Mouse (Mus musculus) stomach, embryonic 15.5 days (tissue): ENCODE data around the gene Gm21969. TPM values are rescaled to one million over a fixed set of nuclear protein-coding genes. Genes with fewer than 3 reads are reported as not detected.

ENCODE experiments used
- ATAC-seq: fragments of 200-750 bp; cut with Nextera tagmentation; 2 replicates; pipeline ENCODE4 v1.8.0; 2017; ENCODE audit warnings: low read depth, moderate number of reproducible peaks, moderate TSS enrichment; ENCODE audit not compliant: insufficient read depth, low FRiP score
- H3K27ac ChIP-seq: fragments of 300-500 bp; sonication (generic); 2 replicates; pipeline ENCODE4 v1.5.1; 2015; ENCODE audit warnings: mild to moderate bottlenecking, inconsistent platforms
- H3K27me3 ChIP-seq: fragments of 300-500 bp; sonication (generic); replicated peaks from 2 replicates; pipeline ENCODE4 v1.6.1; 2015; ENCODE audit warnings: inconsistent platforms
- H3K36me3 ChIP-seq: fragments of 300-500 bp; sonication (generic); 2 replicates; pipeline ENCODE4 v1.6.1; 2015; ENCODE audit warnings: inconsistent platforms
- H3K4me1 ChIP-seq: fragments of 300-500 bp; sonication (generic); 2 replicates; pipeline ENCODE4 v1.6.1; 2015; ENCODE audit warnings: inconsistent platforms
- H3K4me2 ChIP-seq: fragments of 300-500 bp; sonication (generic); 2 replicates; pipeline ENCODE4 v1.6.1; 2015; ENCODE audit warnings: mild to moderate bottlenecking, inconsistent platforms
- H3K4me3 ChIP-seq: fragments of 300-500 bp; sonication (generic); replicated peaks from 2 replicates; pipeline ENCODE4 v1.5.1; 2015; ENCODE audit warnings: inconsistent platforms
- H3K9ac ChIP-seq: fragments of 300-500 bp; sonication (generic); 2 replicates; pipeline ENCODE4 v1.6.1; 2015; ENCODE audit warnings: inconsistent platforms
- H3K9me3 ChIP-seq: fragments of 300-500 bp; sonication (generic); 2 replicates; pipeline ENCODE4 v1.6.1; 2016; ENCODE audit warnings: inconsistent platforms
- WGBS: fragments of 180-500 bp; shearing (Covaris S2); methylation state at CpG from one replicate; pipeline ENCODE4 v1.1.7; 2015; 5-methylcytosine and 5-hydroxymethylcytosine counted together
- polyA plus RNA-seq: library from polyadenylated mRNA; unstranded; fragments of >200 nt; fragmentation: Nextera tagmentation; extraction: Ambion mirVana; gene quantifications from 2 replicates; pipeline ENCODE4 v1.2.1, GENCODE M21; 2015

The Gm21969 gene
- not detected in 2 replicates for polyA plus RNA-seq

GRCm38 (mm10) chr4:139602357-139603244, at the start of gene Gm21969:
Gene Gm21969, plus strand, starts transcription at chr4:139603186.
- peak within 1 kb of the TSS; percentile 32; the same call in 1 of the 2 replicates for H3K4me2 ChIP-seq
- ATAC-seq = no peak
- H3K4me1 ChIP-seq = peaks cover 44% of the 10 kb centered on the region

DNA sequence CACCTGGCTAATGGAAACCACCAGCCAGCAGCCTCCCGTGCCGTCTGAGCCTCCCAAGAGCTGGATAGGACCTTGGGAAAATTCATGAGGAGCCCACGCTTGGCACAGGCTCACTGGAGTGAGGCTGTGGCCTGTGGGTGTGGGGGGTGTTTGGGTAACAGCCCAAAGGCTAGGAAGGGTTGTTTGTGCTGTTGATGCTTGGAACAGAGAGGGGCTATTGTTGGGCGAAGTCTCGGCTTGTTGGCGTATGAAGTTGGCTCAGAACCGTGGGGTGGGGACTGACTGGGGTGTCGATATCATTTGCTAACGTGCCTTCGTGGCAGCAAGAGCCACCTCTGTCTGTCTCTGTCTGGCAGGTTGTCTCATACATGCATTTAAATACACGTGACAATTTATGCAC, 47.8 kb upstream of the Gm21969 start:
- ATAC-seq = no peak
- no peaks in the 10 kb centered on the region for H3K4me1 ChIP-seq
- H3K4me2 ChIP-seq = no peak overlapping the region
- no peaks in the 10 kb centered on the region for H3K27me3 ChIP-seq
- H3K36me3 ChIP-seq = no peaks in the 10 kb centered on the region
- H3K27ac ChIP-seq = no peak overlapping the region
- no peak overlapping the region for H3K9ac ChIP-seq
- H3K4me3 ChIP-seq = no peak overlapping the region
- H3K9me3 ChIP-seq = no peaks in the 10 kb centered on the region
- WGBS = 80% methylated on average over 11 of the region's 11 CpGs

More at GRCm38 (mm10) chr4:139602357-139603244, at the start of gene Gm21969:
- Histone ChIP-seq H3K36me3 (0 out of 2 replicates have a peak, but pooled peaks cover 7% of the 10 kb centered on the region), H3K9me3 (no peaks in the 10 kb centered on the region), H3K4me3 (no peak within 1 kb of the TSS), H3K27ac (peak within 1 kb of the TSS; percentile 84), H3K27me3 (no peaks in the 10 kb centered on the region), H3K9ac (no peak within 1 kb of the TSS)
- WGBS = 48% methylated on average over 14 of the region's 14 CpGs

DNA sequence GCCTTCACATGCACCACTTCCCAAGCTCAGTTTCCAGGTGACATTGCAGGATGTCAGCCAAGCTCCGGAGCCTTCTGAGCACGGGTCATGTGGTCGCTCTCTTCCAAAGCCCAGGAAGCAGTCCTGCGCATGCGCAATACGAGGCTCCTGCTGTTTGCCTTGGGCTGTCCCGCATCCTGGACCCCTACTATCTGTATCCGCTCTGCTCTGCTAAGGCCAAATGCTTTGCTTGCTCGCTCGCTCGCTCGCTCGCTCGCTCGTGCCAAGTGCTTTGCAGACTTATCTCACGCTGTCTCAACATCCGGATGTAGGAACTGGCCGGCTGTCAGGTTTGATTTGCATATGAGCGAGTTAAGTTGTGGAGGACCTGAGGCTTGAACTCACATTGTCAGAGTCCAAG, 47.0 kb upstream of the Gm21969 start:
- H3K36me3 ChIP-seq = no peaks in the 10 kb centered on the region
- 0 out of 2 replicates have a peak overlapping the region, but pooled peaks have one; percentile 19 for H3K4me2 ChIP-seq
- no peak for ATAC-seq
- H3K9ac ChIP-seq = no peak overlapping the region
- H3K4me1 ChIP-seq = no peaks in the 10 kb centered on the region
- no peaks in the 10 kb centered on the region for H3K27me3 ChIP-seq
- H3K27ac ChIP-seq = no peak overlapping the region
- H3K9me3 ChIP-seq = no peaks in the 10 kb centered on the region
- no peak overlapping the region for H3K4me3 ChIP-seq
- 64% methylated on average over 19 of the region's 19 CpGs for whole genome bisulfite sequencing

DNA sequence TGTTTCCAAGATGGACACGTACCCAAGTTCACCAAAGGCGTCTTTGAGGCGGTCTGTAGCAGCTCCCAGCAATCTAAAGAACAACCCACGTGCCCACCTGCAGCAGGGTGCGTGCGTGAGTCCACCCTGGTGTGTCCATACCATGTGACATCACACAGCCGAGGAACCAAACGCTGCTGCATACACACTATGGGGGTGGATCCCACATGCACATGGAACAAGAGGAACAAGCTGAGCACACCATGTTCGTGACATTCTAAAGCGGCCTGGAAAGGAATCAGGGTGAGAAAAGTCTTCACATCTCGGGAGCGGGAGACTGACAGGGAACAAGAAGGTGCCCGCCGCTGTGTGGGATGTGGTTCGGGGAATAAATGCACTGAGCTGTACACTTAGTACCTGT, 34.6 kb upstream of the Gm21969 start:
- ATAC-seq = no peak
- WGBS = 78% methylated on average over 15 of the region's 15 CpGs
- H3K27me3 ChIP-seq = no peaks in the 10 kb centered on the region
- no peak overlapping the region for H3K4me2 ChIP-seq
- no peak overlapping the region for H3K9ac ChIP-seq
- no peaks in the 10 kb centered on the region for H3K4me1 ChIP-seq
- no peak overlapping the region for H3K4me3 ChIP-seq
- no peaks in the 10 kb centered on the region for H3K36me3 ChIP-seq
- H3K9me3 ChIP-seq = no peaks in the 10 kb centered on the region
- no peak overlapping the region for H3K27ac ChIP-seq

- Histone ChIP-seq H3K27ac (no peak overlapping the region), H3K9ac (no peak overlapping the region), H3K4me2 (no peak overlapping the region), H3K4me3 (no peak overlapping the region), H3K4me1 (0 out of 2 replicates have a peak, but pooled peaks cover 8% of the 10 kb centered on the region), H3K9me3 (no peaks in the 10 kb centered on the region), H3K27me3 (no peaks in the 10 kb centered on the region), H3K36me3 (no peaks in the 10 kb centered on the region)
- ATAC-seq = no peak
- 72% methylated on average over 10 of the region's 10 CpGs for WGBS
Measured at GRCm38 (mm10) chr4:139570756-139571155, 32.2 kb upstream of the Gm21969 start.

- H3K9ac ChIP-seq = no peak overlapping the region
- WGBS = 81% methylated on average over 12 of the region's 12 CpGs
- H3K4me1 ChIP-seq = peaks cover 28% of the 10 kb centered on the region
- H3K9me3 ChIP-seq = no peaks in the 10 kb centered on the region
- H3K27me3 ChIP-seq = no peaks in the 10 kb centered on the region
- no peak for ATAC-seq
- no peaks in the 10 kb centered on the region for H3K36me3 ChIP-seq
- no peak overlapping the region for H3K27ac ChIP-seq
- 0 out of 2 replicates have a peak overlapping the region, but pooled peaks have one; percentile 97 for H3K4me2 ChIP-seq
- no peak overlapping the region for H3K4me3 ChIP-seq
Measured at GRCm38 (mm10) chr4:139572928-139573512, 30.0 kb upstream of the Gm21969 start.

GRCm38 (mm10) chr4:139574156-139574798, 28.7 kb upstream of the Gm21969 start:
- under 1% methylated on average over 52 of the region's 52 CpGs for WGBS
- ATAC-seq = peak; percentile 96
- no peaks in the 10 kb centered on the region for H3K36me3 ChIP-seq

GRCm38 (mm10) chr4:139574799-139575672, 27.9 kb upstream of the Gm21969 start:
- H3K9ac ChIP-seq = peak overlapping the region; percentile 90
- H3K4me3 ChIP-seq = peak overlapping the region; percentile 86
- peak; percentile 36 for ATAC-seq
- H3K4me2 ChIP-seq = peak overlapping the region; percentile 97
- under 1% methylated on average over 108 of the region's 111 CpGs for WGBS
- H3K9me3 ChIP-seq = no peaks in the 10 kb centered on the region
- no peaks in the 10 kb centered on the region for H3K36me3 ChIP-seq
- H3K27ac ChIP-seq = peak overlapping the region; percentile 87
- peaks cover 48% of the 10 kb centered on the region for H3K4me1 ChIP-seq
- H3K27me3 ChIP-seq = no peaks in the 10 kb centered on the region

More at GRCm38 (mm10) chr4:139574156-139574798, 28.7 kb upstream of the Gm21969 start:
- no peaks in the 10 kb centered on the region for H3K9me3 ChIP-seq
- H3K27ac ChIP-seq = peak overlapping the region; percentile 87
- H3K4me2 ChIP-seq = peak overlapping the region; percentile 97
- H3K27me3 ChIP-seq = no peaks in the 10 kb centered on the region
- peak overlapping the region; percentile 90 for H3K9ac ChIP-seq
- peaks cover 41% of the 10 kb centered on the region for H3K4me1 ChIP-seq
- peak overlapping the region; percentile 86 for H3K4me3 ChIP-seq

GRCm38 (mm10) chr4:139575673-139576003, 27.3 kb upstream of the Gm21969 start:
- Histone ChIP-seq H3K4me3 (peak overlapping the region; percentile 86), H3K4me1 (peaks cover 54% of the 10 kb centered on the region), H3K36me3 (no peaks in the 10 kb centered on the region), H3K4me2 (peak overlapping the region; percentile 97), H3K27me3 (no peaks in the 10 kb centered on the region), H3K27ac (peak overlapping the region; percentile 87; the same call in 1 of the 2 replicates), H3K9ac (peak overlapping the region; percentile 90), H3K9me3 (no peaks in the 10 kb centered on the region)
- ATAC-seq = no peak
- 10% methylated on average over 14 of the region's 14 CpGs for WGBS

GRCm38 (mm10) chr4:139576251-139576880, 26.6 kb upstream of the Gm21969 start:
- Histone ChIP-seq H3K9me3 (no peaks in the 10 kb centered on the region), H3K36me3 (no peaks in the 10 kb centered on the region), H3K4me3 (peak overlapping the region; percentile 86), H3K4me2 (peak overlapping the region; percentile 97), H3K4me1 (peaks cover 61% of the 10 kb centered on the region), H3K9ac (no peak overlapping the region), H3K27me3 (no peaks in the 10 kb centered on the region), H3K27ac (no peak overlapping the region)
- no peak for ATAC-seq
- 39% methylated on average over 14 of the region's 14 CpGs for WGBS

DNA sequence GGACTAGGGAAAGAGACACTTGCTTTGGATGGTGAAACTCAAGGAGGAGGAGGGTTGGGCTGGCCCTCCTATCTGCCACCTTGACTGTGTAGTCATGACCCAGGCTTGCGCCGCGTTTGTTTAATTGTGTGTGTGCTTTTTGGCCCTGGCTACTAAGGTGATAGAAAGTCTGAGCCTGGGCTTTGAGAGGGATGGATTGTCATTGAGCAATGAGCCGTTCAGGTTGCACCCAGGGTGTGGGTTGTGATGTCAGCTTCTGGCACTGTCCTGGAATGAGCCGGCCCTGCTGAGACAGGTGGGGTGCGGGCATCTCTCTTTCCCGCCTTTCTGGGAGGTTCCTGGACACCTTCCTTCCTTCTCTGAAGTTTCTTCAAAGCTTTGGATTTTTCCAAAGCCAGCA, 26.0 kb upstream of the Gm21969 start:
- no peak for ATAC-seq
- Histone ChIP-seq H3K27ac (no peak overlapping the region), H3K4me1 (peaks cover 67% of the 10 kb centered on the region), H3K4me2 (peak overlapping the region; percentile 97), H3K9ac (no peak overlapping the region), H3K4me3 (peak overlapping the region; percentile 86; the same call in 1 of the 2 replicates), H3K36me3 (no peaks in the 10 kb centered on the region), H3K9me3 (no peaks in the 10 kb centered on the region), H3K27me3 (no peaks in the 10 kb centered on the region)
- 76% methylated on average over 7 of the region's 7 CpGs for WGBS
